Mouse (Mus musculus): ENCODE results near the gene Cacna1e.

Cacna1e gene

DNA sequence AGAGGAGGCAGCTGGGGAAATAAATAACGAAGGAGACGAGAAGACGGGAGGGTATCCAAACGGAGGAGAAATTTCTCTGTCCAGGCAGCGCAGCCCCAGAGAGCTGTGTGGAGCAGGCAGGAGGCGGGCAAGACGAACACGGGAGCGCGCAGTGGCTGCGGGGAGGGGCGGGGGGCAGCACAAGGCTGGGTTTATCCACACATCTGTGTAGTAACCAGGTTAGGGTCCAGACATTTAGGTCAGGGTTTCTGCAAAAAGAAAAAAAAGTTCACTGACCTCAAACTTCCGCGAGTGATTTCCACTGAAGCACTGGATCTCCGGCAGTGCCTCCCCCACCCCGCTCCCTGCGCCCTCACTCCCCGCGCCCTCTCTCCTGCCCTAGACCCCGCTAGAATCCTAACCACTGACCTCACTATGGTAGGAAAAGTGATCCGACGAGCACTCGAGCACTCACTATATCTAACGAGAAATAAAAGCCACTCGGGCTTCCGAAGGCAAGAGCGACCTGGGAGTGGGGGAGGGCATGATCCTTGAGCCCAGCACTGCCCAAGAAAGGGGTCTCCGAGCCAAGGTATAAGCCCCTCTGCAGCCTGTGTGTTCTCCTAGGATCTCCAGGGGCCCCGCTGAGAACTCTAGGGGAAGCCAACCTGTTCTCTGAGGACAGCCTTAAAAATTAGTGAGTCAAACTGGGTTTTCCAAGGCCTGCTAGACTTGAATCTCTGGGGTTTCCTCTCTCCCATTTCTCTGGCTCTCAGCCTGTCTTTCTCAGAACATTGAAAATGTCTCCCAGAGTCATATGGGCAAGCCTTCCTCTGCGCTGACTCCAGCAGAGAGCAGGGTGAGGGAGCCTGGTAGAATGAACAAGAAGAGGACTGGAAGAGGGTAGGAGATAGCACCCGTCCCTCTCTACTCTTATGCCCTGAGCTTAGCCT lies at the start of gene Cacna1e:
Gene Cacna1e (minus strand): TSS at position 227 of the 932 bp plus-strand sequence.
- CTCF ChIA-PET = no interaction called here
- POLR2A ChIA-PET = no interaction called here

DNA sequence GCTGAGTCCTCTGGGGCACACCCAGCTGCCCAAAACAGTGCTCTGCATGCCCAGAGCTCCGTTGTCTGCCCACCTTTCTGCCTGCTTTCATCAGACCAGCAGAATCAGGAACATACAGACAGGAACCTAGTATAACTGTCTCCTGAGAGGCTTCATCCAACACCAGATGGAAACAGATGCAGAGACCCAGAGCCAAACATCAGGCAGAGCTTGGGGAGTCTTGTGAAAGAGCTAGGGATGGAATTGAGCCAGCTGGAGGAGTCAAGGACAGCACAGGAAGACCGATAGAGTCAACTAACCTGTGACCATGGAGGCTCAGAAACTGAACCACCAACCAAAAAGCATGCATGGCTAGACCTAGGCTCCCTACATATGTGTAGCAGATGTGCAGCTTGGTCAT lies 34.1 kb upstream of the Cacna1e start:
- ChIA-PET POLR2A (interaction anchor here in 1 of 4 experiments (1.5 kb wide), 1 partner anchor 180 kb away, joined by 4 read pairs; no protein-coding TSS in a partner anchor), CTCF (no interaction called here)

DNA sequence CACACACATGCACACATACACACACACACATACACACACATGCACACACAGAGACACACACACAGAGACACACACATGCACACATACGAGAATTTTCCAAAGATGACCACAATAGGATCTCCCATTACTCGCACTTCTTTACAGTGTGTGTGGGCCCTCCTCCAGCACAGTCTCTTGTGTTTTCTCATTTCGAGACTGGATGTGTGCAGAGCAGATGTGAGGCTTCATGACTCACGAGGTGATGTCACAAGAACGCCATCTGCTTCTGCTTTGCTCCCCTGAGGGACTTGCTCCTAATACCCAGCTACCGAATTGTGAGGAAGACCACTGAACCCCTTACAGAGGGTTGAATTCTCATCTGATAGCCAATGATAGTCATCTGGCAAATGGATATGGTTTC lies 33.1 kb upstream of the Cacna1e start:
- ChIA-PET POLR2A (interaction anchor here in 1 of 4 experiments (1.5 kb wide), 1 partner anchor 181 kb away, joined by 4 read pairs; no protein-coding TSS in a partner anchor), CTCF (no interaction called here)

DNA sequence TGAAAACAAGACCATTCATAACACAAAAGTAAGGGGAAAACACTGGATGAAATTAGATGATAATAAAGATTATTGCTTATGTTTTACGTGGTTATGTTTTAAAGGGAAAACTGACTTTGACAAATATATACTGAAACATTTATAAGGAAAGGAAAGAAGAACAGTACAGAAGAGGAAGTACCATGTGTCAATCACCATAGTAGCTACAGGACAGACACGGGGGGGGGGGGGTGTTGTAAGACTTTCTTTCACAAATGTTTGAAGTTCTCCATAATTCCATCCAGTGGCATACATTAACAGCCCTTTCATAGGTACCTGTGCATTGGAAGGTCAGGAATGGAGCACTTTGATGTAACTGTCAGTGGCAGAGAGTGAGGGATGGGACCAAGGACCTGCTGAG lies 25.3 kb upstream of the Cacna1e start:
- CTCF ChIA-PET = no interaction called here
- POLR2A ChIA-PET = no interaction called here

DNA sequence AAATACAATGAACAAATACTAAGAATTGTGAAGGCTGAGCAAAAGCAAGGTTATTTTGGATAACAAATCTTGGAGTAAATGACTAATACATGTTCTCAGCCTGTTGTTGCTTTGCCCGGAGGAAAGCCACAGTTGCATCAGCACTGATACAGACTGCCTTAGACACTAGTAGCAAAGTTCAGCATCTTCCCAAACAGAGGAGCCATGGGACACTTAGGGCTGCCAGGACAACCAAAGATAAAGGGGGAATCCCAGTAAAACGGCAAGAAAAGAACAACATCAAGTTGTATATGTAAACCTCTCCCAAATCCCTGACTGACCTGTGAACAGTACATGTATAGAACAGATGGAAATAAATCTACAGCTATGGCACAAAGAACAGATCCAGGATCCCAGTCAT lies 13.1 kb upstream of the Cacna1e start:
- POLR2A ChIA-PET = no interaction called here
- CTCF ChIA-PET = no interaction called here

DNA sequence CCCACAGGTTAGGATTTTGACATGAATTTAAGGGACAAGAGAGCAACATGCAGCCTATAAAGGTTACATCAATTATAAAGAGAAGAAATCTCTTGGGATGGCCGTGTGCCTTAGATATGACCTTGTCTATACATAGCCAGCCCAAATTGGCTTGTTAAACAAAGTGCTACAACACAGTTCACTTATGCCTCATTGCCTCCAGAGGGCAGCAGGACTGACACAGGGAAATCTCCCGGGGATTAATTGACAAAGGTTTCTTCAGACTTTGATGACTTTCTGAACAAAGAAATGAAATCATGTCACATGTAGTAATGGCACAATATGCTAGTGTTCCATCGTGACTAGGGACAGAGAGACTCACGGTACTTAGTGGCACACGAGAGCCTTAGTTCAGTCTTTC lies 5.9 kb upstream of the Cacna1e start:
- ChIA-PET POLR2A (no interaction called here), CTCF (no interaction called here)

DNA sequence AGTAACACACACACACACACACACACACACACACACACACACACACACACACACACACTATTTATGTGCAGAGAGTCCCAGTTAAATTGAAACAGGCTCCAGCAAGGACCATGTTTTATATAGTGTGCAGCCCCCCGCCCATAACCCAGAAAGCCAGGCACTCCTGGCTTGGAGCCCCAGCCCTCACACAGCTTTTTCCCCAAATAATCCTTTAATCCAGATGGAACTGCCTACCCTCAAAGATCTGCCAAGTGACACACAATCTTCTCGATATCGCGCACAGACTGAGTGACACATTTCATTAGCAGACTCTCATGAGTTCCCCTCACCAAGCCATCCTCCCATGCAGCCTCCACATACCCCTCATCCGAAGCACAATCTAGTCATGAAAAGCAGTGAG lies 4.2 kb upstream of the Cacna1e start:
- ChIA-PET CTCF (interaction anchor here in 1 of 4 experiments (0.6 kb wide), 1 partner anchor 71 kb away, joined by 3 read pairs; no protein-coding TSS in a partner anchor), POLR2A (no interaction called here)

DNA sequence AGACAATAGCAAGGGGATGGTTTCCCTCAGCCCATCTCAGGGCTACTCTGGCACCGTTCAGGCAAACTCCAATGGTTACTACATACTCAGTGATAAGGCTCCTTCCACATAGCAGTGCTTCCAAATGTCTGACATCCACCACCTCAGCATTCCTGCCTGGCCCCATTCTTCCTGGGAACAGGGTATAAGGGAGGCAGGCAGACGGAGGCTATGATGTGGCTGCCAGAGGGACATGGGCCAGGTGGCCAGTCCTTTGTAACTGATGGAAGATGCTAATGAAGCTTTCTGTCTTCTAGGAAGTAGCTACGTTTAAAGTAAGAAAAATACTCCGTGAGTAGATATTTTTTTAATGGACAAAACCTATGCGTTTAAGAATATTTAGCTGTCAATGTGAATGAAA lies 3.7 kb upstream of the Cacna1e start:
- ChIA-PET POLR2A (no interaction called here), CTCF (no interaction called here)

DNA sequence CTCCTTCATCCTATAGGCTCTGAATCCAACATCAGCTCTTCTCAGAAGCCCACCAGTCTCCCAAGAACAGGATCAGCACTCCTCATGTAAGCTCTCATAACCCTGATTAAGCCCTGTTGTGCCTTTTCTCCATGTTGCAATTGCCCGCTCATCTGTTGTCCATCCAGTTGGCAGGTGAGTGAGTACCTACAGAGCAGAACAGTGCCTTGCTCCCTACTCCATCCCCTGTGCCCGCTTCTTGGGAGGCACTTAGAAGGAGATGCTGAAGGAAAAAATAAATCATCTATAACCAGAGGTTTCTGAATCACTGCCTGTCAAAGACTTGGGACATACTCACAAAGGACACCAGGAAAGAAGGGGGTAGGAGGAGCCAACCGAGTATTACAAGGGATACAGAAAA lies 3.2 kb upstream of the Cacna1e start:
- ChIA-PET POLR2A (no interaction called here), CTCF (no interaction called here)

DNA sequence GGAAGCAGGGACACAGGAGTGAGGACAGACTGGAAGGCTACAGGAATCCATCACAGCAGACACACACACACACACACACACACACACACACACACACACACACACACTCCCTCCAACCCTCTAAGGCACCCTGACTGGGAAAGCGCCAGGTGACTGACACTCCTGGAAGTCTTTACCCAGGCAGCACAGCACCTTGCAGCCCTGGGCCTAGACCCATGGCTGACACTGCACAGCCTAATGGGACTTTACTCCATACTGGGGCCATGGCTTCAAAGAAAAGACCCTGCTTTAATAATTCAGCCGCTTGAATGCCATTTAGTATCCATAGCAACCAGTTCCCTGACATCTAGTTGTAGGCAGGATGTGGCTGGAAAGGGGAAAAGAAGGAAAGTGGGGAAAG lies 2.3 kb upstream of the Cacna1e start:
- POLR2A ChIA-PET = no interaction called here
- CTCF ChIA-PET = no interaction called here

DNA sequence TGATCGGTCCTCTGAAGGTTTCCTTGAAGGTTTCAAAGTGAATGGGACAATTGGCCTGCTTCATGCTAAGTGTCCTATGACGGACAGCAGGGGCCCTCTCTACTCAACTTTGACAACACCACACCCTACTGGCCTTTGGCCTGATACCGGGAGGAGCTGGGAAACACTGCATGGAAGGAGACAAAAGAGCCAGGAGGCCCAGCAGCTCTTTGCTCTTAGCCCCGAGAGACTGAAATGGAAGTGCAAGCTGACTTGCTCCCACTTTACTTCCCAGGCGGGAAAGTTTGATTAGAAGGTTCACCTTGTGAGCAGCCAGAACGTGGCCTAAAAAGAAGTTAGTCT lies 877 bp upstream of the Cacna1e start:
- ChIA-PET CTCF (no interaction called here), POLR2A (interaction anchor here in 1 of 4 experiments (0.6 kb wide), 1 partner anchor 1364 kb away, joined by 3 read pairs; no protein-coding TSS in a partner anchor)

DNA sequence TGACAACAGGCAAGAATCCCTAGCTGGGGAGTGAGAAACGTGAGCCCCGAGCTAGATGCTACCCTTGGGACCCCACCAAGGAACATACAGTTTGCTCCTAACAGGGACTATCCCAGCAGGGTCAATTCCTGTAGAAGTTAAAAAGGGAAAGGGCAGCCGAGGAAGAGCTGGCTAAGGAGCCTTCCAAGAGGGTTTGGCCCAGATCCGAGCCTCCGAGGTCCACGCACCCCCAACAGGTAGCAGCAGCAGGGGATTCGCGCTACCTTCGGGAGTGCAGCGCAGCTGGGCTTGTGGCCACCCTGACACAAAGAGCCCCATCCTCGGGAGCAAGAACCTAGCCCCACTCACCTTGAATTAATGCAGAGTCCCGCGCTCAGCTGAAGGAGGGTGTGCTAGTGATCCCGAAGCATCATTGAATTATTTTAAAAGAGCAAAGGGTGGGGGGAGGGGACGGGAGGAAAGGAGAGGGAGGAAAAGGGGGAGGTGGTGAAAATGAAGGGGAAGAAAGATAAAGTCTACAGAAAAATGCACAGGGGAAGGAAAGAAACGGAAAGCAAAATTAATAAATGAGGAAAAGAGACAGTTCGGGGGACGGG lies 607 bp downstream of the Cacna1e start:
- CTCF ChIA-PET = no interaction called here
- POLR2A ChIA-PET = interaction anchor here in 1 of 4 experiments (0.6 kb wide), 1 partner anchor 157 kb away, joined by 3 read pairs; no protein-coding TSS in a partner anchor

DNA sequence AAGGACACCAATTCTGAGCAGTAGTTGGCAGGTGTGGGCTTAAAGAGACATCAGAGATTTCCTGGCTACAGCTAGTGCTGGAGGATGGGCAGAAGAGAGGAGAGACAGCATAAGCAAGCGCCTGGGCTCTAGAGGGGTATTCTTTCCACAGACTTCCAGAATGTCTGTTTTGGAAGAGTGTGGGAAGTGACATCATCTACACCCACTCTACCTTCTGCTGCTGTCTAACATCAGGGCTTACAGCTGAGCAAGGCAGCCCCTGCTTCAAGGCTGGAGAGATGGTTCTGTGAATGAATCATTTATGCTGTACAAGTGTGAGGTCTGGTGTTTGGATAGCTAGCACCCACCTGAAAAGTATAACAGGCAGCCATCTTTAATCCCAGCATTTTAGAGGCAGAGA lies 18.3 kb downstream of the Cacna1e start:
- POLR2A ChIA-PET = no interaction called here
- CTCF ChIA-PET = no interaction called here

DNA sequence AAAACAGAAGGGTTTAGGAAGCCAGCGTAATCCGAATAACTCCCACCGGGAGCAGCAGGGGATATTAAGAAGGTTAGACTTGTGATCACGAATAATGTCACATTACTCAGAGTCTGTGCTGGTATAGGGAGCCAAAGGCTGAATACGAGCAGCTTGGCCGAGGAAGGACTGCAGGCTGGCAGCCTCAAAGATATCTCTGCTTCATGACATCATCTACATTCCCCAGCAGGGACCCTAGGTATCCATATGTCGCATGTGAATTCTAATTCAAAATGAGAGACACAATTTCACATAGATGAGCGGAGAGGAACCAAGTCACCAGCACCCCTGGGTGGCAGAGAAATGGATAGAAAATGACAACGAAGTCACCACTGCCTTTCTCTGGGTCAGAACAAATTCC lies 22.9 kb downstream of the Cacna1e start:
- ChIA-PET POLR2A (no interaction called here), CTCF (interaction anchor here in 1 of 4 experiments (0.6 kb wide), 1 partner anchor 1124 kb away, joined by 4 read pairs; no protein-coding TSS in a partner anchor)

DNA sequence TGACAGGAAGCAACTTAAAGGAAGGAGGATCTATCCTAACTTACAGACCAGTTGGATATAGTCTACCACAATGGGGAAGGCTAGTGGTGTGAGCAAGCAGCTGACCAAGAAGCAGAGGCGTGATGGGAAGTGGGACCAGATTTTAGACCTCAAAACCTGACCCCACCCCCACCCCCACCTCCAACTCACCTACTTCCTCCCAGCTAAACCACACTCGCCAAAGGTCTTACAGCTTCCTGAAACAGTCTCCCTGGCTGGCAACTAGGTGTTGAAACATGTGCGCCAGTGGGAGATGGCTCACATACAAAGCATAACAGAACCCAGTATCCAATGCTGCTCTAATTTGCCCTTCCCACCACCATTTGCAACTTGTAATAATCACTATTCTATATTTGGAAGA lies 29.7 kb downstream of the Cacna1e start:
- CTCF ChIA-PET = interaction anchor here in 1 of 4 experiments (0.6 kb wide), 1 partner anchor 63 kb away, joined by 3 read pairs; no protein-coding TSS in a partner anchor
- POLR2A ChIA-PET = no interaction called here

DNA sequence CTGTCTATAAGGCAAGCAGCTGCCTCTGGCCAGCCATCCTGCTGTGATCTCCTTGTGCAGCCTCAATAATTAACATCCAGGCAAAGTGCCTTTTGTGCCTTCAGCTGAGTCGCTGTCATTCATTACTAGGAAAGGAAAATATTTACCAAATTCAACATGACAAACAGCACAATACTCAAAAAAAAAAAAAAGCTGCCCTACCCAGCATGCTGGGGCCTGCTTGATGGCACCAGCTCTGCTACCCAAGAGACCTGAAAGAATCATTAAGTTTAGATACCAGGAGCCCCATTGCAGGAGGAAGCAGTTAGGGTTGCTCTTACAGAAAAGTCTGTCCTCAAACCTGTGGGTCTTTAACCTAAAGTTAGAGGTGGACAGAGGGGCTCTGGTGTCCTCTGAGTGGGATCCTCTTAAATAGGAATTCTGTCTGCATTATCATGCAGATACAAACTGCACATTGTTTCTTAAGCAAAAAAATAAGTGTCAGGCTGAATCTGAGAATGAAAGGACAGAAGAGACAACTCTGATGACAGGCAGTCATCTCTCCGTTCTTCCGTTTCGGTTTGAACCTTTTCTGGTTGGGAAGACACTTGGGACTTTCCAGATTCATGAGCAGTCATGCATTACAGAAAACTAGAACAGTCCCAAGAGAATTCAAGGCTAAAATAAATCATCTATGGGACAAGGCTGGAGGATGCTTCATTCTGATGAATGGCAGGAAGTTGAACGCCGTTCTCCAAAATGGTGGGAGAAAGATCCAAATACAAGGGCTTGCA lies 33.6 kb downstream of the Cacna1e start:
- ChIA-PET CTCF (interaction anchor here in 1 of 4 experiments (0.6 kb wide), 1 partner anchor 156 kb away, joined by 6 read pairs; no protein-coding TSS in a partner anchor), POLR2A (no interaction called here)

DNA sequence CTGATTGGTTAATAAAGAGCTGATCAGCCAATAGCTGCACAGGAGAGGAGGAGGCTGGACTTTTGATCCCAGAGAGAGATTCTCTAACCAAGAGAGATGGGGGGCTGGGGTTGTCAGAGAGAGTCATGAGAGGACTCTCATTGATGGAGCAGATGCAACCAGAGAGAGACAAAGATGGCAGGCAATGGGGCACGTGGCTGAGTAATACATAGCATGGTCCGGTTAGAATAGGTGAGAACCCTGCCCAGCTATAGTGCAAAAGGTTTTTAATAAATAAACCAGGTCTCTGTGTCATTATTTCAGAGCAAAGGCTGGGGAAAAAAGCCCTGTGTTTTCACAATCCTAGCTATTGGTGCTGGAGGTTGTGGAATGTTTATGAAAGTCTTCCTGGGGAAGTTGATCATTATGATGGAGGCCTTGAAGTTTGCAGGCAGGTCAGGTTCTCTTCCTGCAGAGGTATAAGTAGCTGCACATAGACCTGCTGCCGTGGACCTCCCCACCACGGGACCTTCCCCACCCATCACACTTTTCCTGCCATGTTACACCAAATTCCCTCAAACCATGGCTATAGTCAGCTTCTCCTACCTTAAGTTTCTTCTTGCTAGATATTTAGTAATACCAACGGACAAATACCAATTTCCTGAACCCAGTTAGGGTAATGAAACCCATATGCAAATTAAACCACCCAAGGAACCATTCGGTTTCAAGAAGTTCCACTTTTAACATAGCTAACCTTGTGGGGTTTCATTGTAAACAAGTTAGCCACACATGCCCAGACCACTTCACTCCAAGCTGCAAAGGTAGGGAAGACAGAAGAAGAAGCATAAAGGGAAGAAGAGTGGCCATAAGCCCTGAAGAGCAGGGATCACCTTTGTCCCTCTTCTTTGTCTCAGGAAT lies 35.4 kb downstream of the Cacna1e start:
- POLR2A ChIA-PET = no interaction called here
- CTCF ChIA-PET = no interaction called here

DNA sequence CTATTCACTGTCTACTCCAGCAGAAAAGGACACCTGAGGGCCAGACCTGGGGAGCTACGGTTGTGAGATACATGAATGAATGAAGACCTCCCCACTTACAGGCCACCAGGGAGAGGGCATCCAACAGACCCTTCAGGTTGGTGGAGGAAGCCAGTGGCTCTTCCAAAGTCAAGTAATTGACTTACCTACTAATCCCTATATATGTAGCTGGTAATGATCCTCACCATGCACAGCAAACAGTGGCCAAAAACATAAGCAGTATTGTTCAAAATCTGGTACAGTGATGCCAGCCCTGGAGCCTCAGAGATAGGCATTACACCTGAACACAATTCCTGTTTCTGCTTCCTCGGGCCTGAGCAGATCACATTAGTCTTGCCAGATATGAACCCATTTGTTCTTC lies 37.4 kb downstream of the Cacna1e start:
- ChIA-PET POLR2A (no interaction called here), CTCF (no interaction called here)

DNA sequence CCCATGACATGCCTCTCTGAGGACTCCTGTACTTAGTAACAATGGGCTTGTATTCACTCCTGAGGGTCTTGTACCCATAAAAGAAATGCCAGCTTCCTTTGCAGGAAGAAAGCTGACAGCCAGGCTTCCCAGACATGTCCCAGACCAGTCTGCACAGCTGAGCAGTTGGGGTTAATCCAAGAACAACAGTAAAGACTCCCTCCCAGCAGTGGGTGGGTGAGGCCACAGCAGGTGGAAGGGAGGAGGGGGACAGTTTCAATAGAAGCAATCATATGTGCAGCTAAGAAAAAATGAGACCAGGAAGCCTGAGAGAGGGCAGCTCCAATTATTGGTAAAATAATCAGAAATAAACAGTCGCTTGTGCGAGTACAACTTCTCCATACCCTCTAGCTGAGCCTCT lies 40.9 kb downstream of the Cacna1e start:
- ChIA-PET POLR2A (interaction anchor here in 3 of 4 experiments (0.6 to 1.5 kb wide), 4 partner anchors 9 to 256 kb away, joined by 3 to 5 read pairs (median 4); no protein-coding TSS in a partner anchor), CTCF (interaction anchor here in 3 of 4 experiments (0.6 to 2.0 kb wide), 4 partner anchors 56 to 1100 kb away, joined by 3 to 6 read pairs (median 4); no protein-coding TSS in a partner anchor)

Measured in embryonic stem cell, embryonic (primary cell).